Mouse (Mus musculus): ENCODE measurements around the gene Lpin2. TPM values are rescaled to one million over a fixed set of nuclear protein-coding genes. Genes with fewer than 3 reads are reported as not detected.

The Lpin2 gene
- polyA plus RNA-seq, 1 experiment from 2014 or later: 35.4 TPM

Other genes with a start within 250 kb of the Lpin2 start
- gene Myom1, start 179.9 kb upstream of the Lpin2 start, polyA plus RNA-seq (2014; fragmentation: Nextera tagmentation; extraction: Ambion mirVana): 1.3 and 1.4 TPM in 2 replicates
- 375 and 403 TPM in 2 replicates for gene Myl12a, start 179.7 kb upstream of the Lpin2 start, polyA plus RNA-seq (2014; fragmentation: Nextera tagmentation; extraction: Ambion mirVana)
- gene Emilin2, start 129.4 kb downstream of the Lpin2 start, polyA plus RNA-seq (2014; fragmentation: Nextera tagmentation; extraction: Ambion mirVana): 10.2 and 11.8 TPM in 2 replicates

Measured in midbrain, embryonic 11.5 days (tissue).